Mouse (Mus musculus) cerebellum, adult 9-11 months (tissue): ENCODE results near the gene Heatr5a.

Source experiments
- DNase-seq: peaks from one replicate; pipeline ENCODE4 v3.0.0; 2022

The Heatr5a gene

DNA sequence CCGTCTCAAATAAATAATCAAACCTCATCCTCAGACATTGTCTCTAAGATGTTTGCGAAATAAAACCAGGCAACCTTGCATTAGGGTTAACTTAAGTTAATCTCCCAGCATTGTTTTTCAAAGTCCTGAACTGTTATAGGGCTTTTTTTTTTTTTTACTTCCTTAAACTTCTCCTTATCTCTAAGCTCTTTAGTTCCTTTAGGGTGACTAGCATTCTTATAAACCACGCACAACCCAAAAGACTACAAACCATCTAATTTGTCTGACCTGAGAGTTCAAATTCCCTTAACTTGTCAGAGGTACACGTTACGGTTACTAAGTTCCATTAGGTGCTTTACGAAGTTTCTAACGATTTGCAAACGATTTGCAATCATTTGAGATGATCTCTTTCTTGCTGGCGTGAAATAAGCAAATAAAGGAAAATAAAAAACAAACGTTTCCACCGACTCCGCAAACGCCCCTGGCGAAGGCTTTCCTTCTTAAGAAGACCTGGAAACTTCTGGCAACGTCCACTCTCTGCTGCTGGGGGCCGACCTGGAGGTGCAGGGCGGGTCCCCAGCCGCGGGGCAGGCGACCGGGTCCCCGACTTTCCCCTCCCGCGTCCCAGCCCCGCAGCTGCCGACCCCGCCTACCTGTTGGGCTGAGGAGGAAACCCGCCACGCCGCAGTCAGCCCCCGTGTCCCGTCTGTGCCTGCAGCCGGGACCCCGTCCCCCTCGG lies 610 bp downstream of the Heatr5a start:
- no peak for DNase-seq

- no peak for DNase-seq
Measured at GRCm38 (mm10) chr12:51969876-51970275, 1.2 kb downstream of the Heatr5a start.

DNA sequence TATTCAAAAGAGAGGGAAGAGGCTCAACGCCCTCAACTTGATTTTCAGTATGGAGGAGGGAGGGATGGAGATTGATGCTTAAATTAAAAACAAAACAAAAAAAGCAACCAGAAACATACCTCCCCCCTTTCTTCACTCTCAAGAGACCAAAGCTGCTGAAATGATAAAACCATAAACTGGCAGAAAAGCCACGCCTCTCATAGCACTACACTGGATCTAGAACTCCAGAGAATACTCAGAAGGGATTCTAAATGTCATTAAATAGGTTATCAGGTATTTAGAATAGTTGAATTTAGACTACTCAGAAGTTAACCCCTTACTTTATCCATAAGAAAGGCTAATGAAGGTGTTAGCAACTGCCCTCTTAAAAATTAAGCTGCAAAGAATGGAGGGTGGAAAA lies 2.0 kb downstream of the Heatr5a start:
- DNase-seq = no peak

GRCm38 (mm10) chr12:51967915-51968595 lies 3.1 kb downstream of the Heatr5a start:
- DNase-seq = no peak

- no peak for DNase-seq
Measured at GRCm38 (mm10) chr12:51957626-51958025, 13.5 kb downstream of the Heatr5a start.

DNA sequence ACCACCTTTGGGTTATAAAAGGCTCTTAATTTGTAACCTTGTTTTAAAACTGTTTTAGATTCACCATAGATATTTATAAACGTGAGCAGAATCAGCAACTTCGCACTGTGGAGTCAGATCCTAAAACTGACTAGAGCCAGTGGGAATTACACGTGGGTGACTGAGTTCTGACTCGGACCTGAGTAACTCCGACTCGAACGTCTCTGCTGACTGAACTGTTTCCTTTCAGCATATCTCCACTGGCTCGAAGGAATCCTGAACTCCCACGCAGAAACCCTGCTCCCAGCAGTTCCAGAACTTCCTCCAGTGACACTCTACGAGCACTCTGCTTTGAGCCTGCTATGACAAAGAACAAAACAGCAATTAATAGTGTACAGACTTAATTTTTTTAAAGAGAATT lies 18.8 kb downstream of the Heatr5a start:
- no peak for DNase-seq

DNA sequence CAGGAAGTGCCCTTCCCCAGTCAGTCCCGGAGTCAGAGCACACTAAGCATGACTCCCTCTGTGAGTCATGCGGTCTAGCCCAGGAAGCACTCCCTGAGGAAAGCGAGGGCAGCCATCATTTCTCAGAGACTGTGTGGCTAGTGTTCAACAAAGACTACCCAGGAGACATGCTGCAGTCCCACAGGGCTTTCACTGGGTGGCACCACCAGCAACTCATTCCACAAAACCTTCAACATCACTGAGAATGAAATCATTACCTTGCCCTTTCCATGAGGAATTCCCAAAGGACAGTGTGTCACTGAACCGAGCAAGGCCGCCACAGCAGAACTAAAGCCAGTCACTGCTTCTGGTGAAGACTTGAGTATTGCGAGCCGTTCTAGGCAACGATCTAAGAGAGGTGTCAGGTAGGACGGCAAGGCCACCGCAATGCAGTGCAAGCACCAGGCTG lies 23.6 kb downstream of the Heatr5a start:
- DNase-seq = no peak

GRCm38 (mm10) chr12:51945331-51945730 lies 25.8 kb downstream of the Heatr5a start:
- DNase-seq = no peak

DNA sequence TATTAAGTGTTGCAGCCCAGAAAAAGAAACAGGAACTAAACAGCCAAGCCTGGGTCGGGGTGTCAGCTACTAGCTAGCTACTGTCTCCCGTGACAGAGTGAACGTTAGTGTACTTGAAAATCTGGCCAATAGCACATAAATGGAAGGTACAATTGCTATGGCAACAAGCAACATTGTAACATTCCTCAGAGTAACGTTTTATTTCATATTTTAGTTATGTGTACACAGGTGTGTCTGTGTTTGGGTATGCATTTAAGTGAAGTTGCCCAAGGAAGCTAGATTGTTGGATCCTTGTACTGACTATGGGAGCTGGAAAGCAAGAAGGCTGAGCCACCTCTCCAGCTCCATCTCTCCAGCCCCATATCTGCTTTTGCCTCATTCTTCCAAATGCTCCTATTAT lies 31.3 kb downstream of the Heatr5a start:
- DNase-seq = no peak

DNA sequence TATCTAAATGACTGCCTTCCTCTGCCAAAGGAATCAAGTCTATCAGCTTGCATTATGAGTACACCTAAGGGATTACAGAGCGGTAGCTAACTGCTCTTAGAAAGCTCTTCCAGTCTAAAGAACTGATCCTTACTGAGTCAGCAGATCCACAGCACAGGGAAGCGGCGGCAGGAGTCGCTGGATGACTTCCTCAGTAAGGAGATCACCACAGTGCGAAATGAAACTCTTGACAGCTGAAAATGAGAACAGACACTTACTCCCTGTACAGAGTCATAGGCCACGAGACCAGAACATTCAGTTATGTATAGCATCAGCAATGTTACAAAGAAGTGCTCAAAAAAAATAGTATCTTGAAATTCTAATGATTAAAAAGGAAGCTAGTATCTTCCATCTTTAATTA lies 33.2 kb downstream of the Heatr5a start:
- DNase-seq = no peak

GRCm38 (mm10) chr12:51929630-51930029 lies 41.5 kb downstream of the Heatr5a start:
- DNase-seq = no peak

GRCm38 (mm10) chr12:51917191-51917590 lies 53.9 kb downstream of the Heatr5a start:
- no peak for DNase-seq

GRCm38 (mm10) chr12:51914903-51915670 lies 56.0 kb downstream of the Heatr5a start:
- no peak for DNase-seq

DNA sequence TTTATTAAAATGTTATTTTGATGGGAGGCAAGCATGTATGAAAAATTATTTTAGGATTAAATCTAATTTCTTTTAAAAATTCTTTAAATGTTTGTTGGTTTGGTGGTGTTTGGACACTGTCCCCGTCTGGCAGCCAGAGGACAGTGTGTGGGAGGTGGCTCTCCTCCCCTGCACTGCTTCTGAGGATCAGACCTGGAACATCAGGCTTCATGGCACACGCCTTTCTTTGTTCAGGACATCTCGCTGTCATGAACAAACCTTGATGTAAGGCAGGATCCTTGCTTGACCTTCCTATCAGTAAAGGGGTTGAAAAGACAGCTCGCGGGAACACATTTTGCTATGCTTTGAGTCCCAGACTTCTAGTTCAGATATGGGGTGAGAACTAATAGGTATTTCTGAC lies 61.9 kb downstream of the Heatr5a start:
- no peak for DNase-seq

GRCm38 (mm10) chr12:51907543-51907942 lies 63.6 kb downstream of the Heatr5a start:
- DNase-seq = no peak

- DNase-seq = no peak
Measured at GRCm38 (mm10) chr12:51900551-51900950, 70.6 kb downstream of the Heatr5a start.

GRCm38 (mm10) chr12:51896901-51897300 lies 74.2 kb downstream of the Heatr5a start:
- no peak for DNase-seq

GRCm38 (mm10) chr12:51888609-51889008 lies 82.5 kb downstream of the Heatr5a start:
- DNase-seq = no peak

- no peak for DNase-seq
Measured at GRCm38 (mm10) chr12:51887301-51888290, 83.5 kb downstream of the Heatr5a start.

DNA sequence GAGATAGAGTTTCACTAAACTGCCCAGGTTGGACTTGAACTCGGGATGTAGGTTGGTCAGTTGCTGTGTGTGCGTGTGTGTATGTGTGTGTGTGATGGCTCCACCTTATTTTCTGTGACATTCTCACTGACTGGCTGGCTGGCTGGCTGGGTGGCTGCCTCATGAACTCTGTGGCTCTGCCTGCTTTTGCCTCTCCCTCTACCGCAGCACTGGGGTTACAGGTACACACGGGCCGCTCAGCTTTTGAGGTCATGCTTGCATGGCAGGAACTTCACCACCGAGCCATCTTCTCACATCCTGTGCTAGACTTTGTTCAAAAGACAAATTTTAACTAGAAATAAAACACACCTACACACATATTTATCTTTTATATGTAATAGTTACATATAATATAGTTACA lies 84.8 kb downstream of the Heatr5a start:
- DNase-seq = no peak

- no peak for DNase-seq
Measured at GRCm38 (mm10) chr12:51884801-51885200, 86.3 kb downstream of the Heatr5a start.

DNA sequence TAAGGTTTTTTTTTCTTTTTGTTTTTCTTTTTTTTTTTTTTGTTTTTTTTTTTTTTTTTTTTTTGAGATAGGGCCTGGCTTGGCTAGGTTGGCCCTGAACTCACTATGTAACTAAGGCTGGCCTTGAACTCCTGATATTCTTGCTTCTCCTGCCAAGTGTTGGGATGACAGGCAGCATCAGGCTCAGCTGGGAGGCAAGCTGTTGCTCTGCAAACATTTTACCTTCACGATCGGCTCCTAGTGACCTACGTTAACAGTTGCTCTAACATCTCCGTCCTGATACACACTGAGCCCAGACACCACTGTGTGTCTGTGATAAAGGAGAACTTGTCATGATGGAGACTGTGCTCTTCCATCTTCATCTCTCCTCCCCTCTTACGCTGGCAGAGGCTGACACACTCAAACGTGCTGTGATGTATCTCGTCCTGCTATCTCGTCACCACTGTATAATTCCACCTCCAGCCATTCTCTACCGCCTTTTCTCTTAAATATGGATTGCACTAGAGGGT lies 87.8 kb downstream of the Heatr5a start:
- no peak for DNase-seq
